Mouse (Mus musculus) splenic B cell, adult 2 months (primary cell): ENCODE results near the gene Nrp1.

ENCODE experiments used
- DNase-seq: peaks from one replicate; pipeline ENCODE4 v3.0.0-alpha.2; 2011; ENCODE audit warnings: low read depth, low spot score
- H3K27me3 ChIP-seq: 2 replicates; pipeline ENCODE4 v1.6.1; 2012; ENCODE audit warnings: mild to moderate bottlenecking, low read length, moderate library complexity, mixed read lengths; ENCODE audit not compliant: control insufficient read depth, poor library complexity, insufficient read depth, severe bottlenecking
- H3K36me3 ChIP-seq: 2 replicates; pipeline ENCODE4 v1.6.1; 2012; ENCODE audit warnings: mild to moderate bottlenecking, low read length, moderate library complexity, mixed read lengths; ENCODE audit not compliant: control insufficient read depth, poor library complexity, insufficient read depth, severe bottlenecking

Gene Nrp1

GRCm38 (mm10) chr8:128420402-128420801 is 62.0 kb downstream of the Nrp1 start:
- no peaks in the 10 kb centered on the region for H3K36me3 ChIP-seq
- no peaks in the 10 kb centered on the region for H3K27me3 ChIP-seq
- DNase-seq = no peak

GRCm38 (mm10) chr8:128423813-128424212 is 65.4 kb downstream of the Nrp1 start:
- no peaks in the 10 kb centered on the region for H3K36me3 ChIP-seq
- no peak for DNase-seq
- no peaks in the 10 kb centered on the region for H3K27me3 ChIP-seq

DNA sequence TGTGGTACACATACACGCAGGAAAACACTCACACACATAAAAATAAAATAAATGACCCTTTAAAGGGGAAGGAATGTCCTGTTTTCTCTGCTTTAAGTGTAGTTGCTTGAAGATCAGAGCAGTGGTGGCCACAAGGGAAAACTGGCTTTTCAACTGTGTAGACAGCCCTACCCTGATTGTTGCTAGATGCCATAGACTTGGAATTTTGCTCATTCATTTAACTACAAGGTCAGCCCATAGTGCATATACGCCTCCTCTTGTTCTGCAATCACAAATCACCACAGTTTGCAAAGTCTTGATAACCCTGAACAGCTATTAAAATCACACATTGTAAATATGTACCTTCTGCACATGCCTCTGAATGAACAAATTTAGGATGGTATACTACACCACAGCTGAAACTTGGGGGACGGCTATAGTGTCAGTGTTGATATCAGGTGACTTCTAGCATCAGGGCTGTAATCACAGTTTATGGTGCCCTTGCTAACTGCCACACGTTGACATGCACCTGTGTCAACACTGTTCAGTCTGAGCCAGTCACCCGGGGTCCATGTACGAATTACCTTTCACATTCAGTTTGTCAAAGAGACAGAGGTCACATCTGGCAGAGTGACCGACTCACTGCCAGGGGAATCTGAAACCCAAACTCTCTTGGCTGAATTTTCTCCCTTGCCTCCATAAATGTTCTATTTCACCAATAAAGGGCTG is 66.4 kb downstream of the Nrp1 start:
- no peak for DNase-seq
- H3K36me3 ChIP-seq = no peaks in the 10 kb centered on the region
- H3K27me3 ChIP-seq = no peaks in the 10 kb centered on the region

DNA sequence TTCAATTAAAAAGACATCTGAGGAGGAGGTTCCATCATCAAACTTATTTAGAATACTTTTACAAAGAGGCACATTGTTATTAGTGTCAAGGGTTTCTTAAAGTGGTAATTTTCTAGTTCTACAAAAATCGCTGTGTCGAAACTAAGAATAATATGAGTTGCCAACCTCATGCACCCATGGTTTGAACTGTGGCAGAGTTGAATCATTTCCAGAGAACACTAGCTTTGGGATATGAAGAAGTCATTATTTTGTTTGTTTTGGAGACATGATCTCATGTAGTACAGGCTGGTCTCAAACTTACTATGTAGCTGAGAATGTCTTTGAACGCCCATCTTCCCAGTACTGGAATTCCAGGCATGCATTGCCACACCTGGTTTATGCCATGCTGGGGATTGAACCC is 68.7 kb downstream of the Nrp1 start:
- no peak for DNase-seq
- Histone ChIP-seq H3K27me3 (no peaks in the 10 kb centered on the region), H3K36me3 (no peaks in the 10 kb centered on the region)

DNA sequence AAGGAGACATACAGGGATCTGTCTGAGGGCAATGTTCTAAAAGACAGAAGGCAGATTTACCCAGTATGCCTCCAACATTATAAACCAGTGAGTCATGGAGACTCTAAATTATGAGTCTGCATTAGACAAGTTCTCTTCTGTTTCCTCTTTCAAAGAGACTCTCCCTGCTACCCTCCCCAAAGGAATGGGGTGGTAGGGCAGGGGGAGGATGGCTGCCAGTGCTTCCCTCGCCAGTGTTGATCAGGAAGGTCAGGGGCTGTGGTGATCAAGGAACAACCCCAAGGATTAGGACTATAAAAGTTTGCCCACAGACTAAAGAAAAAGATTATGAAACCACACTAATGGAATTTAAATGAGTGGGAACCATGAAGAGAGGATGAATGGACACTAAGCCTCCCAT is 70.6 kb downstream of the Nrp1 start:
- DNase-seq = no peak
- H3K36me3 ChIP-seq = no peaks in the 10 kb centered on the region

GRCm38 (mm10) chr8:128431082-128431481 is 72.7 kb downstream of the Nrp1 start:
- Histone ChIP-seq H3K27me3 (no peaks in the 10 kb centered on the region), H3K36me3 (no peaks in the 10 kb centered on the region)
- DNase-seq = no peak

More for the DNA sequence above, 70.6 kb downstream of the Nrp1 start:
- no peaks in the 10 kb centered on the region for H3K27me3 ChIP-seq

GRCm38 (mm10) chr8:128435749-128436148 is 77.3 kb downstream of the Nrp1 start:
- no peaks in the 10 kb centered on the region for H3K36me3 ChIP-seq
- no peaks in the 10 kb centered on the region for H3K27me3 ChIP-seq
- DNase-seq = no peak

GRCm38 (mm10) chr8:128437156-128437825 is 78.9 kb downstream of the Nrp1 start:
- no peak for DNase-seq
- H3K27me3 ChIP-seq = no peaks in the 10 kb centered on the region
- H3K36me3 ChIP-seq = no peaks in the 10 kb centered on the region

DNA sequence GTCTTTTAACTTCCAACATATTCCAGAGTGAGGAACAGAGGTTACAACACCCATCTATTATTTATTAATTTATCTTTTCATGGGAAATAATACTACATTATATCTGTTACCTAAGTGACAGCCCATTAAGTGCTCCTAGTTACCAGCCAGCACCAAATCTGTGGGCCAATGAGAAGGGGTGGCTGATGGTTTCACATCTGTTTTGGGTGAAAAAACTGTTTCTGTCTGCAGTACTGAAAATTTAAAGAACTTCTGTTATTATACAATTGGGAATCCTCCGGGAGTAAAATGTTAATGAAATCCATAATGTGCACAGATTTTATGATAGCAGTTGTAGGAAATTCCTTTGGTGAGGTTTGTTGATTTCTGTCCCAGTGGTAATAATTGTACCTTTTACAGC is 83.0 kb downstream of the Nrp1 start:
- Histone ChIP-seq H3K27me3 (no peaks in the 10 kb centered on the region), H3K36me3 (no peaks in the 10 kb centered on the region)
- DNase-seq = no peak

DNA sequence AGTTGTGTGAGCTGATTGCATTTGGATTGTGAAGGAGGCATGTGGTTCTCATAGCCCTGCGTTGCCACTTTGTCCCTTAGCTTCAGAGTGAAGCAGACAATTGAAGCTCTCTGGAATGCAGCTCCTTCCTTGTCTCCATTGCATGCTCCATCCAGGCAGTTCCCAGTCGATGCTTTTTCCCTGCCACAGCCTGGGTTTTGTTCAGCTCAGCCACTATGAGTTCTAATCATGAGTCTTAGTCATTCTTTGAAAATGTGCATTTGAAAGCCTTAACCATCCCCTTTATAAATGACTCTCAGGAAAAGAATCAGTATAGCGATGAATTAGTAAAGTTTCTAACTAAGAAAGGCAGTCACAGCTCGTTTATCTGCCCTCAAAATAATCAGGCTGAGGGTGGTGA is 87.2 kb downstream of the Nrp1 start:
- no peak for DNase-seq
- Histone ChIP-seq H3K27me3 (no peaks in the 10 kb centered on the region), H3K36me3 (no peaks in the 10 kb centered on the region)

GRCm38 (mm10) chr8:128446636-128447035 is 88.2 kb downstream of the Nrp1 start:
- H3K27me3 ChIP-seq = no peaks in the 10 kb centered on the region
- no peak for DNase-seq

GRCm38 (mm10) chr8:128447320-128447719 is 88.9 kb downstream of the Nrp1 start:
- Histone ChIP-seq H3K36me3 (no peaks in the 10 kb centered on the region), H3K27me3 (no peaks in the 10 kb centered on the region)
- no peak for DNase-seq

More at GRCm38 (mm10) chr8:128446636-128447035, 88.2 kb downstream of the Nrp1 start:
- no peaks in the 10 kb centered on the region for H3K36me3 ChIP-seq

- Histone ChIP-seq H3K27me3 (no peaks in the 10 kb centered on the region), H3K36me3 (no peaks in the 10 kb centered on the region)
- no peak for DNase-seq
These were observed 92.1 kb downstream of the Nrp1 start for GRCm38 (mm10) chr8:128450390-128451032.

GRCm38 (mm10) chr8:128451121-128451520 is 92.7 kb downstream of the Nrp1 start:
- Histone ChIP-seq H3K27me3 (no peaks in the 10 kb centered on the region), H3K36me3 (no peaks in the 10 kb centered on the region)
- no peak for DNase-seq

GRCm38 (mm10) chr8:128453471-128453870 is 95.1 kb downstream of the Nrp1 start:
- Histone ChIP-seq H3K27me3 (no peaks in the 10 kb centered on the region), H3K36me3 (no peaks in the 10 kb centered on the region)
- DNase-seq = no peak
